Mouse (Mus musculus) thymus, postnatal 4 days (tissue): Measurements from ENCODE around the gene Stk40.

Experiments
- DNase-seq: peaks from one replicate; pipeline ENCODE4 v3.0.0; 2021

Gene Stk40

DNA sequence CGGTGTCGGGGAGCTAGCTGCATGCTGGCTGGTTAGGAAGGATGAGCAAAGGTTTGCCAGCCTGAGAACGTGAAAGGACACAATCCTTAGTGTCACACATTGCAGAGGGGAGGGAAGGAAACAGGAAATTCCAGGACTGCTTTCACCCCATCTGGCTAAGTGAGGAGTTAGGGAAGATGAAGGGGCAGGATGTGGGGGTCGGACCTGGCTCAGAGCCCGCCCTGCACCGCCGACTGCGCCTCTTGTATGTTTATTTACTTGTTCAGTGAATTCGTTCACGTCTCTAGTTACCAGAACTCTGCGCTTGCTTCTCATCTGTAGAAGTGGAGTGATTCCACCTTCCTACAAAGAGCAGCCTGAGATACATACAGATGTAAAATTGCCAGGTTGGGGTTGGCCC, 26.7 kb downstream of the Stk40 start:
- DNase-seq: no peak

GRCm38 (mm10) chr4:126131290-126132121, 27.7 kb downstream of the Stk40 start:
- DNase-seq: no peak

- DNase-seq: no peak
Measured at GRCm38 (mm10) chr4:126132636-126133264, 29.0 kb downstream of the Stk40 start.

DNA sequence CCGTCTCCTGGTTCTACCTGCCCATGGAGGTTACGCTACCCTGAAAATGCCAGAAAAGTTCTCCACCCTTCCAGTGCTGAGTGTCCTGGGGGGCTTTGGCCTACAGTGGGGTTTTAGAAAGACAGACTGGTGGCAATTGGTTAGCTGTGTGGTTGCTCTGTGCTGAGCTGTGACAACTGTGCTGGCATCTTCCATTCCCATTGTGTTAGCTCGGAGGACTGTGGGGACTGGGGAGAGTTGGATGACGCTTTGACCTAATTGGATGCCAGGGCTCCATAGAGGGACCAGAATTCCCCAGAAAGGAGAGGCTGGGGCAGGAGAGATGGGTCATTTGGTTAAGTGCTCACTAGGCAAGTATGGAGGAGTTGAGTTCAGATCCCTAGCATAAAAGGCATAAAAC, 30.5 kb downstream of the Stk40 start:
- no peak for DNase-seq

DNA sequence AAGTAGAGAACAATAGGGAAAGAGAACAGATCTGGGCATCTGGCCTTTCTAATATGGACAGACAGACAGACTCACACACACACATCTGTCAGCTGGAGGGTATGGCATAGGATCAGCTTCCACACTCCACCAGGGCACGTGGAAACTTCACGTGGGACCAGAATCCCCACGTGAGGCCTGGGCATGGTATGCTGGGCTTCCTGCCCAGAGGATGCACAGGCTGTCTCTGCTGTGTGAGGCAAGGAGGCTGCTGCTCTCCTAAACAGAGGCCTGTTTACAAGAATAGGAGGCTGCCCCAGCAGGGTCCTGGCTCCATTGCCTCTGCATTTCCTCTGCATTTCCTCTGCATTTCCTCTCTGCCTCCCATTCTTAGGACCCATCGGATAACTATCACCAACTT, 30.9 kb downstream of the Stk40 start:
- DNase-seq: no peak

DNA sequence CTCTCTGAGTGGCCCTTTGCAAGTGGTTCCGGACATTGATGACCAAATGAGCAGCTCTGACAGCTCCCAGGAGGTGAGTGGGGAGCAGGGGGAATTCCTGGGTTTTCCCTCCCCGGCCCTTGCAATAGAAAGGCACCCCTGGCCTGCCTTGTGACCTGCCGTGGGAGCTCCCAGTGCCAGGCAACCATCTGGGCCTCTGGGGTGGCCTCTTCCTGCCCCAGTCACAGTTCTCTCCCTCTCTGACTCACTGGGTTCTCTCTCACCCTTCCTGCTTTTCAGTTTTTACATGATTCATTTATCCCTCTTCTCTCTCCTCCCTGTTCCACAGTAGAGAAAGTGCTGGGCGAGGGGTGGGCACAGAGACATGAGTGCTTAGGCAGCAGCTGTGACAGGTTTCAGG, 34.0 kb downstream of the Stk40 start:
- no peak for DNase-seq

DNA sequence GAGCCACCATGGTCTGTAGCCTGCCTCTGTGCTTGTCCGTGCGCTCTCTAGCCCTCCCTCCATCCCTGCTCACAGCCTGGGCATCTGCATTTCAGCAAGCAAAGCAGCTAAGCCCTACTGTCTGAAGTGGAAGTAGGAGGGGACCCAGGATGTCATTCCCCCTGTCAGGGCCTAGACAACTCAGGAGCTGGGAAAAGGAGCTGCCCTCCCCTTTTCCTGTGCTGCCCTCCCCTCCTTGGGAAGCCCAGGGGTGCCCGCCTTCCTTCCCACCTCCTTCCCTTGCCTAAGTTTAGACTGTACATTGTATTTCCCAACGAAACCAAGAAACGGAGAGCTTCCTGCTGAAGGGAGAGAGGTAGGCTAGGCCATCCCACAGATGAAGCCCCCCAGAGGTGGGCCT, 37.3 kb downstream of the Stk40 start:
- no peak for DNase-seq

GRCm38 (mm10) chr4:126145396-126145795, 41.6 kb downstream of the Stk40 start:
- no peak for DNase-seq

- no peak for DNase-seq
Measured at GRCm38 (mm10) chr4:126146974-126147532, 43.3 kb downstream of the Stk40 start.

DNA sequence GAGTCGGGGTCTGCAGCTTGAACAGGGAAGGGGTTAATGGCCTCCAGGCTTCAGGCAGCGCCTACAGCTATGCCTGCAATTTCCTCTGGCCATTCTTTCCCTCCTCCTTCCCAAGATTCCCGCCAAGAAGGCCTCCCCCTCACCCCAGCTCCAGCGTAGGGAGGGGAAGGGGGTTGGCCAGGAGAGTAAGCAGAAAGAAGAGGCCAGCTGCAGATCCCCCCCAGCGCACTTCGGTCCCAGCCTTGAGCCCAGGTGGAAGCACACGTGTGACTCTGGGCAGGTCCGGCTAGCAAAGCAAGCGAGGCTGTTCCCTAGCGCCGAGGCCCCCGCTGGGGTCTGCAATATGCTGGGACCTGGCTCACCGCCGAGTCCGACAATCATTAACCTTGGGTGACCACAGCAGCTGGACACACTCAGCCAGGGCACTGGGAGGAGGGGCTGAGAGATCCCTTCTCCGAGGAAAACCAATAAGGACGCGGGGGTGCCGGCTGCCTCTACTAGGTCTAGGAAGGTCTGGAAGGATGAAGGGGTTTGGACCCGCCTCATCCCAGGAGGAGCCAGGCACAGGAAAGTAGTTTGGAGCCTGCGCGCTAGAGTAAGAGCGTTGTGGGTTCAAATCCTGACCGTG, 43.9 kb downstream of the Stk40 start, which contains the start of gene Eva1b:
TSS of gene Eva1b (plus strand) at position 212 of the 628 bp plus-strand sequence.
- DNase-seq: peak; percentile 36

DNA sequence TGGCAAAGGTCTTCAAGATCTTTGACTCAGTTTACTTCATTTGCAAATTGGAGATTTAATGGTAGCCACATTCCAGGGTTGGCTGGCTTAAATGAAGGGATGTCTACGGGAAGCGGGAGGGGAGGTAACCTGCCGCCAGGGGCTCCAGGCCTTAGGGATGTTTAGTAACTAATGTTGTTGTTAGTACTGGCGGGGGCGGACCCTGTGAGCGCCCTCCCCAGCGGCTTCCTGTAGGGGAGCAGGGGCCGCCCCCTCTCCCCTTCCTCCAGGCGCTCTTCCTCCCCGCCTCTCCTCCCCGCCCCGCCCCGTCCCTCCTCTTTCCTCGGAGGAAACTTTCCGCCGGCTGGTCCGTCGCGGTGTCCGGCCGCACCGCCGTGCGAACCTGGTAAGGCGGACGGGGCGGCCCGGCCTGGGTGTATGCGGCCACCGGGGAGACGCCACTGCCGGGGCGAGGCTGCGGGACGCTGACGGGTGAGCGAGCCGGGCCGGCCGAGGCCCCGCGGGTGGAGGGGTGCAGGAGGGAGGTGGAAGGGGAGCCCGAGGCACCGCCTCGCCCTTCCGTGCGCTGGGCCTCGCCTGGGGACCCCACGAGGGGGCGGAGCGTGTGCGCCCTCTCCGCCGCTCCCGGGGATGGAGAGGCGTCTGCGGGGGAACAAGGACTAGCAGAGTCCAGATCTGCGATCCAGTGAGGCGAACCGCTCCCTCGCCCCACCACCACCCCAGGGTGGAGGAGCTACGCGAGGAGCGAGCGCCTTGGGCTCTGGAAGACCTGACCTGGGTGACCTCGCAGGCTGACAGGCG, 44.6 kb downstream of the Stk40 start:
- DNase-seq: peak; percentile 81

- peak; percentile 33 for DNase-seq
Measured at GRCm38 (mm10) chr4:126149041-126149676, 45.4 kb downstream of the Stk40 start.

DNA sequence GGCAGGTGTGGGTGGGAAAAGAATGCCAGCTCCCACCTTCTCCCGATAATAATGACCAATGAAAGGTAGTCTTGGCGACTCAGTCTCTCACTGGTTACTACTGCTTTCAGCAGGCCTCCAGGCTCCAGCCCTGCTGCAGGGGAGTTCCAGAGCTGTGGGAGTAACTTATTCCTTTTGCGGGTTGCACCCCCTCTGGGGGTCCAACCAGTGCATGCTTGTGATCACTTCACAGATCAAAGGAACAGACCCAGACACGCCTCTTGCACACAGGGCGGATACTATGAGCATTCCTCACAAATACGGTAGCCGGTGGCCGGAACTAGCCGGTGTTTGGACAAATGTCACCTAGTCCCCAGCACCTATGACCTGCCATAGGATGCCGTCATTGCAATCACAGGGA, 46.0 kb downstream of the Stk40 start:
- DNase-seq: no peak

DNA sequence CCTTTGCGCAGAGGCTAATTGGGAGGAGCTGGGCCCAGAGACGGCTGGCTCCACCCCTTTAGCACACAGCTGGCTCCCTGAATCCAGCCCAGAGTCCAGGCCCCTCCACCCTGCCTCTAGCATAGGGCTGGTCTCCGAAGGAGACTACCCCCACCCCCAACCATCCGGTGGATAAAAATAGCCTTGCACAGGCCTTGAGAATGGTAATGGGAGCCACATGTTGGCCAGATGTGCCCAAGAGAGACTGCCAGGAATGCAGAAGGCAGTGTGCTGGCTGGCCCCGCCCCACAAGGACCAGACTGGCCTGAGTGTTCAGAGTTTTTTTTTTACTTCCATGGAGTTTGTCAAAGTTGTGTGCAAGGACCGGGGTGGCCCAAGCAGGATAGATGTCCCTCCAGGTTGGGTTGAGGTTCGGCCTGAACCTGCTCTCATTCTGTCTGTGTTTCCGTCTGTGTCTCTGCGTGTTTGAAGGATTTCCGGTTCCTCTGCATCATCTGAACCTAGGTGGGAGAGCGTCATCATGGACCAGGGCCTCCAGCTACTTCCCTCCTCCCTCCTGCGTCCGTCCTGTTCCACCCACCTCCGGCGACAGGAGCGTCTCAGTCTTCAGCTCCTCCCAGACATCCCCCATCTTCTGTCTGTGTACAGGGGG, 46.7 kb downstream of the Stk40 start:
- no peak for DNase-seq

- DNase-seq: no peak
Measured at GRCm38 (mm10) chr4:126150949-126151320, 47.2 kb downstream of the Stk40 start.

- no peak for DNase-seq
Measured at GRCm38 (mm10) chr4:126151701-126152440, 48.1 kb downstream of the Stk40 start.

DNA sequence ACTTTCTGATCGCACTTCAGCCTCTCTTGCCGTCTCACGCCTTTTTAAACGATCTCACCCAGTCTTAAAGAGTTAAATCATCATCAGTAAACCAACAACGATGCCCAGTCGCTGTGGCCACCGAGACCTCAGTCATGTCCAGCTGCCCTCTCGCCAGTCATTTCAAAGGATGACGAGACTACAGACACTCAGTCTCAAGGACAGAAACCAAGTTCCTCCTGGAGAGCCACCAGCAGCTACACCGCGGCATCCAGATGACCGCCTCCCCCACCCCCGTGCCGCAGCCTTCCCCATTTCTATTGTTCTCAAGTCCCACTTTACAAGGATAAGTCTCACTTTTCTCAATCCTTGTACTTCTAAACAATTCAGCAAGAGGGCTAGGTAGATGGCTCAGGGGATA, 49.1 kb downstream of the Stk40 start:
- no peak for DNase-seq

DNA sequence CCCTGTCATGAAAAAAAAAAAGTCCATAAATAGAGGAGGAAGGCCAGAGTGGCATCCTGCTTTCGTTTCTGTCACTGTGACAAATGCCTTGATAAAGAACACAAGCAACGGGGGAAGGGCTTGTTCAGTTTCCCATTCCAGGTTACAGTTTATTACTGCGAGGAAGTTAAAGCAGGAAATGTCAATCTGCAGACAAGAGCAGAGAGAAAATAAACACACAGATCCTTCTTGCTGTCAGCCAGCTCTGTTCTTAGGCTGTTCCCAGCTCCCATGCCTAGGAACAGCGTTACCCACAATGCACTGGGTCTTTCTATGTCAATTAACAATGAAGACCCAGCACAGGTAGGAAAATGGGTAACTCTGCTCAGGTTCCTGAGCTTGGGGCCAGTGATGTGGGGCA, 51.4 kb downstream of the Stk40 start:
- DNase-seq: no peak

DNA sequence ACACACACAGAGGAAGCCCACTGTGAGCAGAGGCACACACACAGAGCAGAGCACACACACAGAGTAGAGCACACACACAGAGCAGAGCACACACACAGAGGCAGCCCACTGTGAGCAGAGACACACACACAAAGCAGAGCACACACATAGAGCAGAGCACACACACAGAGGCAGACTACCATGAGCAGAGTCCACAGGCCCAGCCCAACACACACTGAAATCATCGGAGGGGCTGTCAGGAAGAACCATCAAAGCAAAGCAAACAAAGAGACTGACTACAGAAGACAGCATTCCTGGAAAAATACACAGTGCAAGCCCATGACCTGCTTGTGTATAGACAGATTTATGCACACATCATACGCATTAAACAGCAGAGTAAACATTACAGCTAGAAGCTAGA, 52.1 kb downstream of the Stk40 start:
- DNase-seq: no peak

DNA sequence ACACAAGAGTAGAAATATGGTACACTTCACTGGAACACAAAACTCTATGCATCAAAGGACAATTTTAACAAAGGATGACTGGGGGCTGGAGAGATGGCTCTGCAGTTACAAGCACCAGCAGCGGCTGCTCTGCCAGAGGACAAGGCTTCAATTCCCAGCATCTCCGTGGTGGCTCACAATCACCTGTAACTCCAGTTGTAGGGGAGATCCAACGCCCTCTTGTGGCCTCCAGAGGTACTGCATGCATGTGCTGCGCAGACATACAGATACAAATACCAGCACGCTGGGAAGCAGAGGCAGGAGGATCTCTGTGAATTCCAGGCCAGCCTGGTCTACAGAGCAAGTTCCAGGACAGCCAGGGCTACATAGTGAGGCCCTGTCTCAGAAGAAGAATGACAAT, 52.9 kb downstream of the Stk40 start:
- DNase-seq: peak; percentile 60

- peak; percentile 54 for DNase-seq
Measured at GRCm38 (mm10) chr4:126157562-126157961, 53.8 kb downstream of the Stk40 start.
